Mouse (Mus musculus) cerebellum, adult 2 months (tissue): Measurements from ENCODE around the gene Bglap3.

Experiments
- CTCF ChIP-seq: fragments of 200-500 bp; IDR thresholded peaks from 2 replicates; pipeline ENCODE4 v1.5.1; 2011; ENCODE audit warnings: low read depth, mild to moderate bottlenecking, control low read depth, low read length, moderate library complexity, borderline replicate concordance; ENCODE audit not compliant: insufficient read depth
- POLR2A ChIP-seq: fragments of 200-500 bp; IDR thresholded peaks from 2 replicates; pipeline ENCODE4 v1.6.1; 2011; ENCODE audit warnings: low read length, control low read depth, borderline replicate concordance; ENCODE audit not compliant: insufficient read depth

- TF ChIP-seq CTCF = no peak
- TF ChIP-seq POLR2A = no peak
Observed at GRCm38 (mm10) chr3:88361612-88362313, 10.8 kb downstream of the Bglap3 start.
